Mouse (Mus musculus): ENCODE results near the gene Arf1. TPM values are rescaled to one million over a fixed set of nuclear protein-coding genes. Genes with fewer than 3 reads are reported as not detected.
A peak's percentile ranks its signal among the peaks of the same experiment; 100 is the strongest.

The Arf1 gene
- polyA plus RNA-seq, 1 experiment from 2014 or later: 605 TPM

- no peak for ATAC-seq
- H3K4me1 ChIP-seq (replicated peaks; ENCODE audit: control insufficient read depth, insufficient read depth, low read length): no peaks in the 10 kb centered on the region
- H3K9ac ChIP-seq (ENCODE audit: low read depth, low read length): no peak overlapping the region
- TF ChIP-seq CTCF (IDR thresholded peaks at IDR 0.05; ENCODE audit: low read depth): no peak
- no peak overlapping the region for H3K4me2 ChIP-seq (replicated peaks; ENCODE audit: low read depth)
- H3K36me3 ChIP-seq (ENCODE audit: control insufficient read depth, insufficient read depth): no peaks in the 10 kb centered on the region
- no peak overlapping the region for H3K27ac ChIP-seq (ENCODE audit: low read depth, low read length)
- H3K4me3 ChIP-seq (ENCODE audit: low read depth, low read length): no peak overlapping the region
- WGBS: 10% methylated on average over 3 of the region's 3 CpGs
- no peaks in the 10 kb centered on the region for H3K9me3 ChIP-seq (ENCODE audit: control insufficient read depth)
- no peaks in the 10 kb centered on the region for H3K27me3 ChIP-seq (replicated peaks; ENCODE audit: control insufficient read depth, insufficient read depth, low read length)
These were observed 13.8 kb upstream of the Arf1 start for GRCm38 (mm10) chr11:59241841-59242240.

GRCm38 (mm10) chr11:59239796-59240195 lies 11.7 kb upstream of the Arf1 start:
- TF ChIP-seq CTCF (IDR thresholded peaks at IDR 0.05; ENCODE audit: low read depth): no peak
- H3K4me2 ChIP-seq (replicated peaks; ENCODE audit: low read depth): no peak overlapping the region
- no peak overlapping the region for H3K9ac ChIP-seq (ENCODE audit: low read depth, low read length)
- no peak overlapping the region for H3K4me3 ChIP-seq (ENCODE audit: low read depth, low read length)
- H3K4me1 ChIP-seq (replicated peaks; ENCODE audit: control insufficient read depth, insufficient read depth, low read length): no peaks in the 10 kb centered on the region
- 82% methylated on average over 4 of the region's 4 CpGs for WGBS
- H3K9me3 ChIP-seq (ENCODE audit: control insufficient read depth): no peaks in the 10 kb centered on the region
- no peaks in the 10 kb centered on the region for H3K36me3 ChIP-seq (ENCODE audit: control insufficient read depth, insufficient read depth)
- no peak for ATAC-seq
- H3K27ac ChIP-seq (ENCODE audit: low read depth, low read length): no peak overlapping the region
- no peaks in the 10 kb centered on the region for H3K27me3 ChIP-seq (replicated peaks; ENCODE audit: control insufficient read depth, insufficient read depth, low read length)

- TF ChIP-seq CTCF (IDR thresholded peaks at IDR 0.05; ENCODE audit: low read depth): no peak
- WGBS: 54% methylated on average over 4 of the region's 4 CpGs
- Histone ChIP-seq H3K4me2 (replicated peaks; ENCODE audit: low read depth) (no peak overlapping the region), H3K36me3 (ENCODE audit: control insufficient read depth, insufficient read depth) (no peaks in the 10 kb centered on the region), H3K4me1 (replicated peaks; ENCODE audit: control insufficient read depth, insufficient read depth, low read length) (no peaks in the 10 kb centered on the region), H3K27me3 (replicated peaks; ENCODE audit: control insufficient read depth, insufficient read depth, low read length) (no peaks in the 10 kb centered on the region), H3K4me3 (ENCODE audit: low read depth, low read length) (no peak overlapping the region), H3K9ac (ENCODE audit: low read depth, low read length) (no peak overlapping the region), H3K27ac (ENCODE audit: low read depth, low read length) (no peak overlapping the region), H3K9me3 (ENCODE audit: control insufficient read depth) (no peaks in the 10 kb centered on the region)
- no peak for ATAC-seq
These were observed 11.3 kb upstream of the Arf1 start for GRCm38 (mm10) chr11:59239428-59239785.

GRCm38 (mm10) chr11:59238525-59239427 lies 10.7 kb upstream of the Arf1 start:
- no peak overlapping the region for H3K27ac ChIP-seq (ENCODE audit: low read depth, low read length)
- ATAC-seq: no peak

GRCm38 (mm10) chr11:59232797-59233196 lies 4.7 kb upstream of the Arf1 start:
- no peak for ATAC-seq
- WGBS: 63% methylated on average over 2 of the region's 2 CpGs
- no peak overlapping the region for H3K27ac ChIP-seq (ENCODE audit: low read depth, low read length)
- H3K27me3 ChIP-seq (replicated peaks; ENCODE audit: control insufficient read depth, insufficient read depth, low read length): no peaks in the 10 kb centered on the region
- no peaks in the 10 kb centered on the region for H3K36me3 ChIP-seq (ENCODE audit: control insufficient read depth, insufficient read depth)
- TF ChIP-seq CTCF (IDR thresholded peaks at IDR 0.05; ENCODE audit: low read depth): peak; percentile 58
- no peaks in the 10 kb centered on the region for H3K9me3 ChIP-seq (ENCODE audit: control insufficient read depth)
- no peak overlapping the region for H3K9ac ChIP-seq (ENCODE audit: low read depth, low read length)
- no peak overlapping the region for H3K4me2 ChIP-seq (replicated peaks; ENCODE audit: low read depth)
- no peaks in the 10 kb centered on the region for H3K4me1 ChIP-seq (replicated peaks; ENCODE audit: control insufficient read depth, insufficient read depth, low read length)
- H3K4me3 ChIP-seq (ENCODE audit: low read depth, low read length): no peak overlapping the region

More at GRCm38 (mm10) chr11:59238525-59239427, 10.7 kb upstream of the Arf1 start:
- 5% methylated on average over 15 of the region's 15 CpGs for WGBS
- H3K9ac ChIP-seq (ENCODE audit: low read depth, low read length): no peak overlapping the region
- H3K36me3 ChIP-seq (ENCODE audit: control insufficient read depth, insufficient read depth): no peaks in the 10 kb centered on the region
- H3K27me3 ChIP-seq (replicated peaks; ENCODE audit: control insufficient read depth, insufficient read depth, low read length): no peaks in the 10 kb centered on the region
- H3K9me3 ChIP-seq (ENCODE audit: control insufficient read depth): no peaks in the 10 kb centered on the region
- no peaks in the 10 kb centered on the region for H3K4me1 ChIP-seq (replicated peaks; ENCODE audit: control insufficient read depth, insufficient read depth, low read length)
- TF ChIP-seq CTCF (IDR thresholded peaks at IDR 0.05; ENCODE audit: low read depth): peak; percentile 81
- no peak overlapping the region for H3K4me3 ChIP-seq (ENCODE audit: low read depth, low read length)
- H3K4me2 ChIP-seq (replicated peaks; ENCODE audit: low read depth): no peak overlapping the region

- TF ChIP-seq CTCF (IDR thresholded peaks at IDR 0.05; ENCODE audit: low read depth): peak; percentile 88
- no peak overlapping the region for H3K4me2 ChIP-seq (replicated peaks; ENCODE audit: low read depth)
These were observed 2.2 kb upstream of the Arf1 start for GRCm38 (mm10) chr11:59230144-59230760.

More at GRCm38 (mm10) chr11:59230144-59230760, 2.2 kb upstream of the Arf1 start:
- H3K27me3 ChIP-seq (replicated peaks; ENCODE audit: control insufficient read depth, insufficient read depth, low read length): no peaks in the 10 kb centered on the region
- no peak overlapping the region for H3K9ac ChIP-seq (ENCODE audit: low read depth, low read length)
- no peaks in the 10 kb centered on the region for H3K9me3 ChIP-seq (ENCODE audit: control insufficient read depth)
- no peak overlapping the region for H3K4me3 ChIP-seq (ENCODE audit: low read depth, low read length)
- 6% methylated on average over 7 of the region's 7 CpGs for WGBS
- ATAC-seq: no peak
- H3K27ac ChIP-seq (ENCODE audit: low read depth, low read length): no peak overlapping the region
- H3K36me3 ChIP-seq (ENCODE audit: control insufficient read depth, insufficient read depth): no peaks in the 10 kb centered on the region
- H3K4me1 ChIP-seq (replicated peaks; ENCODE audit: control insufficient read depth, insufficient read depth, low read length): peaks cover 5% of the 10 kb centered on the region; the same call in 1 of the 2 replicates

Measured in intestine, postnatal 0 days (tissue).